Mouse (Mus musculus) small intestine, adult 2 months (tissue): ENCODE measurements around the gene Fam206a.

Source experiments
- CTCF ChIP-seq: fragments of 200-500 bp; IDR thresholded peaks from 2 replicates; pipeline ENCODE4 v1.5.1; 2012; ENCODE audit warnings: low read depth, mild to moderate bottlenecking, control low read depth, inconsistent platforms, low read length, moderate library complexity, mixed read lengths; ENCODE audit not compliant: insufficient replicate concordance, insufficient read length; ENCODE audit errors: extremely low read depth
- POLR2A ChIP-seq: fragments of 200-500 bp; IDR thresholded peaks from 2 replicates; pipeline ENCODE4 v1.6.1; 2012; ENCODE audit warnings: low read depth, mild to moderate bottlenecking, control low read depth, inconsistent platforms, low read length, moderate library complexity

GRCm38 (mm10) chr4:56756021-56756420, 46.1 kb upstream of the Fam206a start:
- TF ChIP-seq CTCF (no peak), POLR2A (no peak)
